Comparison of ENCODE assay signal across 15 mouse cellular contexts in genomic region chr2:17524205-17524978, GRCm38 (mm10).
DNase-seq lines count a peak whose midpoint lies in the region; ATAC-seq and TF ChIP-seq lines count a peak whose summit lies in the region.
"Had no signal": no experiment of that assay in that cellular context is flagged by ENCODE, and none has a peak within 500 bp of the region (broad histone marks: within the 10 kb centered on the region; RNA-seq: fewer than 3 reads in every experiment).

No protein-coding gene starts in this region.

- TF ChIP-seq CTCF in intestine, postnatal 0 days (IDR thresholded peaks at IDR 0.05; ENCODE audit: low read depth): no peak

- H3K27ac ChIP-seq in intestine, embryonic 15.5 days: no peak overlapping the region
- no peak overlapping the region for H3K27ac ChIP-seq in intestine, postnatal 0 days (ENCODE audit: low read depth, low read length)
- peak overlapping the region; percentile 17; the same call in 1 of the 2 replicates for H3K27ac ChIP-seq in embryonic facial prominence, embryonic 12.5 days
- no peak overlapping the region for H3K27ac ChIP-seq in hindbrain, embryonic 13.5 days
- H3K27ac ChIP-seq: liver, embryonic 14.5 days had no signal

- H3K4me2 ChIP-seq in intestine, embryonic 15.5 days (replicated peaks): no peak overlapping the region
- no peak overlapping the region for H3K4me2 ChIP-seq in intestine, postnatal 0 days (replicated peaks; ENCODE audit: low read depth)
- H3K4me2 ChIP-seq in embryonic facial prominence, embryonic 12.5 days (replicated peaks): no peak overlapping the region
- H3K4me2 ChIP-seq in hindbrain, embryonic 13.5 days: no peak overlapping the region

- H3K4me3 ChIP-seq in intestine, embryonic 15.5 days (replicated peaks): no peak overlapping the region
- no peak overlapping the region for H3K4me3 ChIP-seq in intestine, postnatal 0 days (ENCODE audit: low read depth, low read length)
- H3K4me3 ChIP-seq in embryonic facial prominence, embryonic 12.5 days: no peak overlapping the region
- H3K4me3 ChIP-seq in hindbrain, embryonic 13.5 days: no peak overlapping the region
- H3K4me3 ChIP-seq: erythroblast, embryonic 14.5 days had no signal

- no peaks in the 10 kb centered on the region for H3K27me3 ChIP-seq in intestine, embryonic 15.5 days (replicated peaks)
- H3K27me3 ChIP-seq in intestine, postnatal 0 days (replicated peaks; ENCODE audit: control insufficient read depth, insufficient read depth, low read length): no peaks in the 10 kb centered on the region
- 0 out of 2 replicates have a peak, but pooled peaks cover 5% of the 10 kb centered on the region for H3K27me3 ChIP-seq in embryonic facial prominence, embryonic 12.5 days
- no peaks in the 10 kb centered on the region for H3K27me3 ChIP-seq in hindbrain, embryonic 13.5 days

- no peaks in the 10 kb centered on the region for H3K36me3 ChIP-seq in intestine, embryonic 15.5 days
- no peaks in the 10 kb centered on the region for H3K36me3 ChIP-seq in intestine, postnatal 0 days (ENCODE audit: control insufficient read depth, insufficient read depth)
- no peaks in the 10 kb centered on the region for H3K36me3 ChIP-seq in embryonic facial prominence, embryonic 12.5 days
- no peaks in the 10 kb centered on the region for H3K36me3 ChIP-seq in hindbrain, embryonic 13.5 days

- no peak overlapping the region for H3K9ac ChIP-seq in intestine, embryonic 15.5 days
- no peak overlapping the region for H3K9ac ChIP-seq in intestine, postnatal 0 days (ENCODE audit: low read depth, low read length)
- H3K9ac ChIP-seq in embryonic facial prominence, embryonic 12.5 days: no peak overlapping the region
- no peak overlapping the region for H3K9ac ChIP-seq in hindbrain, embryonic 13.5 days
- H3K9ac ChIP-seq: liver, embryonic 14.5 days had no signal

- peak; percentile 15; the same call in 1 of the 2 replicates for ATAC-seq in intestine, embryonic 15.5 days
- no peak for ATAC-seq in intestine, postnatal 0 days
- ATAC-seq in embryonic facial prominence, embryonic 12.5 days (ENCODE audit: insufficient number of reproducible peaks, insufficient read depth, low FRiP score, low TSS enrichment): no peak
- ATAC-seq in hindbrain, embryonic 13.5 days (ENCODE audit: low FRiP score): 0 out of 2 replicates have a peak, but pooled peaks have one; percentile 22
- ATAC-seq in frontal cortex, adult (ENCODE audit: low TSS enrichment): no peak
- ATAC-seq: inflammation-experienced regulatory T-cells, adult 6 months had no signal

- 67% methylated on average over 10 of the region's 10 CpGs for WGBS in intestine, embryonic 15.5 days
- WGBS in intestine, postnatal 0 days: 73% methylated on average over 10 of the region's 10 CpGs
- 16% methylated on average over 10 of the region's 10 CpGs for WGBS in embryonic facial prominence, embryonic 12.5 days
- WGBS in hindbrain, embryonic 13.5 days: 42% methylated on average over 10 of the region's 10 CpGs

- H3K9me3 ChIP-seq in intestine, embryonic 15.5 days: no peaks in the 10 kb centered on the region
- H3K9me3 ChIP-seq in intestine, postnatal 0 days (ENCODE audit: control insufficient read depth): no peaks in the 10 kb centered on the region
- no peaks in the 10 kb centered on the region for H3K9me3 ChIP-seq in embryonic facial prominence, embryonic 12.5 days
- no peaks in the 10 kb centered on the region for H3K9me3 ChIP-seq in hindbrain, embryonic 13.5 days

- intact Hi-C loops in gastrocnemius, postnatal 36 days (cut with DNase I): no loop called here

- no peaks in the 10 kb centered on the region for H3K4me1 ChIP-seq in intestine, embryonic 15.5 days (replicated peaks)
- no peaks in the 10 kb centered on the region for H3K4me1 ChIP-seq in intestine, postnatal 0 days (replicated peaks; ENCODE audit: control insufficient read depth, insufficient read depth, low read length)
- peaks cover 17% of the 10 kb centered on the region; the same call in 1 of the 2 replicates for H3K4me1 ChIP-seq in embryonic facial prominence, embryonic 12.5 days
- H3K4me1 ChIP-seq in hindbrain, embryonic 13.5 days (replicated peaks): peaks cover 20% of the 10 kb centered on the region

- peak; percentile 43 for DNase-seq in embryo, embryonic 11 days
- no peak for DNase-seq in gastrocnemius, postnatal 36 days
- DNase-seq in cerebellum, adult 9-10 months: no peak
- DNase-seq: cerebellum, postnatal 14 days; gastrocnemius, postnatal 25 days; lung, postnatal 14 days; right cerebral cortex, postnatal 25 days had no signal

Comparison
In these comparisons a context has a peak if more than half of its experiments do, and no peak if none do; other contexts are left out.
1. ATAC-seq: peak in intestine, embryonic 15.5 days (single experiment) and hindbrain, embryonic 13.5 days (single experiment); none in intestine, postnatal 0 days (single experiment), embryonic facial prominence, embryonic 12.5 days (single experiment) and frontal cortex, adult (single experiment).